Mouse (Mus musculus): Measurements from ENCODE around the gene Treh. TPM values are rescaled to one million over a fixed set of nuclear protein-coding genes. Genes with fewer than 3 reads are reported as not detected.

The Treh gene
- polyA plus RNA-seq, 1 experiment, result not detected

DNA sequence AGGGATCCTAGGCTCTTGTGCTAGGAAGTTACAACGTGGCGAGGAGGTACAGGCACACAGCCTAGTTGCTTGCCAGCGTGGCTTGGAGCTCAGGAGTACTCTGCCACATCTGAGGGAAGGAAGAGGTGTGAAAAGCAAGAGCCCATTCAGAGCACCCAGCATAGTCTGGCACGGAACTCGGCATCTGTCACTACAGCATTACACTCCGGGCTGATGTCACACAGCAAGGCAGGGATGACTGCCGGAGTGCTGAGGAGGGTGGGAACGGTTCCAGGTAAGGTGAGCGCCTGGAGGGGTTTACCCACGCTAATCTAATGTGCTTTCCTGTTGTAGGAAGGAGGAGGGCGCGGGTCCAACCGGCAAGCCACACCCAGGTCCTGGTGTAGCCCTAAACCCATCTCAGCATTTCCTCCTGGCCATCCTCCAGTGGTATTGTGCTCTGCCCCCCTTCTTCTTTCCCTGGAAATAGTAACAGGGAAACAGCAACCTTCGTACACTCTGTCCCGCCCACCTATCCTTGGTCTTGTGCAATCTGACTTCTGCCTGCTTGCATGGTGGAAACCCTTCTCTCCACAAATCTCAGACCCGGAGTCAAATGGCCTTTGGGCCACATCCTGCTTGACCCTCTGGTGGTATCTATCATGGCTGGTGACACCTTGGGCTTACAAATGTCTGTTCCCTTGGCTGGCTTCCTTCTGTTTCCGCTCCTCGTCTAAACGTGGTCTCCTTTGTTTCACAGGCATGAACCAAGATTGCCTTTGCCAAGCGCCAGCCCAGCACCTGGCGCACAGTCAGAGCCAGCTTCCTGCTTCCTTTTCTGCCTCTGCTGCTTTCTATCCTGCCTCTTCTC is 18.9 kb downstream of the Treh start:
- Histone ChIP-seq H3K4me3 (ENCODE audit: insufficient read depth, low read length) (no peak overlapping the region), H3K4me1 (ENCODE audit: control insufficient read depth, insufficient read depth, low read length) (peaks cover 18% of the 10 kb centered on the region), H3K27ac (ENCODE audit: insufficient read depth, low read depth, low read length) (no peak overlapping the region)
- TF ChIP-seq POLR2A (IDR thresholded peaks at IDR 0.05; ENCODE audit: borderline replicate concordance, low read depth, low read length), result no peak
- TF ChIP-seq CTCF (IDR thresholded peaks at IDR 0.05; ENCODE audit: low read depth, low read length), result no peak

DNA sequence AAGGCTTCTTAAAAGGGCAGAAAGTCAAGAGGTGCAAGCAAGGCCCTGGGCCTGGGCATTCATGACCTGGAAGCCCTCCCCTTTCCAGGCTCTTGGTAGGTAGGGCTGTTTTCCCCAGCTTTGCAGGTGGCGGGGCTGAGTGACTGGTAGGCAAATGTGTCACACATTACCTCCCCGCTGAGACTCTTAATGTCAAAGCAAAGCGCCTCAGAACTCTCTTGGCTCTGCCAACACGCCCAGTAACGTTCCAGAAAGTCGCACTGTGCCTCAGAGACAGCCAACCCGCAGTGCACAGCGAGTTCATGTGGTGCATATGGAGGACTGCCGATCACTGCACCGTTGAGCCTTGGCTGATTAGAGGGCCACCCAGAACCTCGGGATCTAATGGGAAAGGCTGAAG is 20.0 kb downstream of the Treh start:
- peaks cover 18% of the 10 kb centered on the region for H3K4me1 ChIP-seq (ENCODE audit: control insufficient read depth, insufficient read depth, low read length)
- no peak for TF ChIP-seq CTCF (IDR thresholded peaks at IDR 0.05; ENCODE audit: low read depth, low read length)
- no peak for TF ChIP-seq POLR2A (IDR thresholded peaks at IDR 0.05; ENCODE audit: borderline replicate concordance, low read depth, low read length)
- H3K4me3 ChIP-seq (ENCODE audit: insufficient read depth, low read length), result no peak overlapping the region
- no peak overlapping the region for H3K27ac ChIP-seq (ENCODE audit: insufficient read depth, low read depth, low read length)

DNA sequence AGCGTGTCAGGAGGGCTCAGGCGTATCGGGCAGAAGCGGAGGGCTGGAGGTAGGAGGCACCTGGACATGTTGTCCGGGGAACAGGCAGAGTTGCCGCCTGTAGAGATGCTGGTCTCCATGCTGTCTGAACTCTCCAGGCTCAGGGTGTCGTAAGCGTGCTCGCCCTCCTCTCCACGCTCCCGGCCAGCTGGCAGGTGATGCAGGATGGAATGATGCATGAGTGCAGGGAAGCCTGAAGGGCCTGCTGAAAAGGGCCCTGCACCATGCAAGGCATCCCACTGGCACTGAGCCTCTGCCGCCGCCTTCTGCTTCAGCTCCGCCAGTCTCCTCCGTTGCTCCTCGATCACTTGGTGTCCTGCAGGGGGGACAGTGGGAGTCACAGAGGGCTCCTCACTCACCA is 24.8 kb downstream of the Treh start:
- H3K4me1 ChIP-seq (ENCODE audit: control insufficient read depth, insufficient read depth, low read length), result no peaks in the 10 kb centered on the region
- H3K27ac ChIP-seq (ENCODE audit: insufficient read depth, low read depth, low read length), result no peak overlapping the region
- no peak for TF ChIP-seq POLR2A (IDR thresholded peaks at IDR 0.05; ENCODE audit: borderline replicate concordance, low read depth, low read length)
- TF ChIP-seq CTCF (IDR thresholded peaks at IDR 0.05; ENCODE audit: low read depth, low read length), result no peak
- no peak overlapping the region for H3K4me3 ChIP-seq (ENCODE audit: insufficient read depth, low read length)

DNA sequence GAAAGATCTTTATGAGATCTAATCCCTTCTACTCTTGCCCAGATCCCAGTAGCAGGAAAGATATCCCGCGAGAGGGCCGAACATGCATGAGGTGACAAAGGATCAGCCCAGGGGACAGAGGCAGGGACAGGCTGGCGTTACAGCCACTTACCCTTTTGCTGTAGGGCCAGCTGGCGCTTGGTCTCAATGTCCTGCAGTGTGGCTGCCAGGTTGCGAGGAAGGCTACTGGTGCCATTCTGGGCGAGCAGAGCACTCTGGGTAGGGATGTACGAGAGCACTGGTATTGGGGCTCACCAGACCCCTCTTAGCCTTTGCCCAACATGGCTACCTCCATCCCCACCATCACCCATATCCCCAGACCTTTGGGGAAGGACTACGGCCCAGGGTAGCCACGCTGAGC is 26.2 kb downstream of the Treh start:
- no peak overlapping the region for H3K4me3 ChIP-seq (ENCODE audit: insufficient read depth, low read length)
- no peaks in the 10 kb centered on the region for H3K4me1 ChIP-seq (ENCODE audit: control insufficient read depth, insufficient read depth, low read length)
- TF ChIP-seq POLR2A (IDR thresholded peaks at IDR 0.05; ENCODE audit: borderline replicate concordance, low read depth, low read length) (no peak), CTCF (IDR thresholded peaks at IDR 0.05; ENCODE audit: low read depth, low read length) (no peak)
- no peak overlapping the region for H3K27ac ChIP-seq (ENCODE audit: insufficient read depth, low read depth, low read length)

DNA sequence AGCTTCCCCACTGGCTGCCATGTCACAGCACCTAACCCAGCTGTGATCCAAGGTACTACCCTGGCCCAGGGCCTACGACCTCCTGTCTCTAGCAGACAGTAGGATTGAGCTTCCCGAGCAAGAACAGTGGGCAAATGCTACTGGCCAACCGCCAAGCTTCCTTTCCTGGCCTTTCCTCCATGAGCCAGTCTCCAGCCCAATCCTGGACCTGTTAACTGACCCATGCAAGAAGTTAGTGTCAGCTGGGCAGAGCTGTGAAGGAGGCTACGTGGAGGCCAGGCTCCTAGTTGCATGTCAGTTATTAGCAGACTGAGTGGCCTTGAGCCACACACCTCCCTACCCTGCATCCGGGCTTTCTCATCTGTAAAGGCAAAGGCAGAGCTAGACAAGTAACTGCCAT is 26.7 kb downstream of the Treh start:
- TF ChIP-seq POLR2A (IDR thresholded peaks at IDR 0.05; ENCODE audit: borderline replicate concordance, low read depth, low read length) (no peak), CTCF (IDR thresholded peaks at IDR 0.05; ENCODE audit: low read depth, low read length) (no peak)
- no peak overlapping the region for H3K4me3 ChIP-seq (ENCODE audit: insufficient read depth, low read length)
- no peaks in the 10 kb centered on the region for H3K4me1 ChIP-seq (ENCODE audit: control insufficient read depth, insufficient read depth, low read length)
- H3K27ac ChIP-seq (ENCODE audit: insufficient read depth, low read depth, low read length), result no peak overlapping the region

DNA sequence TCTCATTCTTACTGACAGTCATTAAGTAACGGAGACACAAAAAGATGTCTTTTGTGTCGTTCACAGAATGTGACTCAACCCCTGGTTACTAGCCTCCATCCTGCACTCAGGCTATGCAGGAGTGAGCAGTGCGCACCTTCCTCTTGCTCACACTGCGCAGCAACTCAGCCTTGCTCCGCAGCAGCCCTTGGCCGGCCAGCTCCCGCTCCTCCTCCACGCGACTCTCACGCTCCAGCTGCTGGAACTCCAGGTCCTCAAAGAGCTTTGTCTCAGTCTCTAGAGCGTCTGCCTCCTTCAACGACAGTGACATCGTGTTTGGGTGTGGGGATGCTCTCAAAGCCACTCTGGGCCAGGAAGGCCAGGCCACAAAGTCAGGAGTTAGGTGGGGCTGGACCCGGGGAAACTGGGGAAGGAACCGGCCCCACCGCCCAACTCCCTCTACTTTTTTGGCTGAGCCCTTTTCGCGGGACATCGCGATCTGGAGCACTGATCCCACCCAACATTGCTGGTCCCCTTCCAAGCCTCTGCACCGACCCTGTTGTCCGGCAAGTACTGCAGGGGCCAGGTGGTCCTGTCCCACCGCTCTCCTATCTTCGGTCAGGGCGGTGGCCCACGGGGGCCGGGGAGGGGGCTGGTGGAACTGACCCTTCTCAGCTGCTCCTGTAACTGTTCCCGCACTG is 34.9 kb downstream of the Treh start:
- TF ChIP-seq CTCF (IDR thresholded peaks at IDR 0.05; ENCODE audit: low read depth, low read length), result no peak
- no peak for TF ChIP-seq POLR2A (IDR thresholded peaks at IDR 0.05; ENCODE audit: borderline replicate concordance, low read depth, low read length)
- Histone ChIP-seq H3K27ac (ENCODE audit: insufficient read depth, low read depth, low read length) (no peak overlapping the region), H3K4me3 (ENCODE audit: insufficient read depth, low read length) (no peak overlapping the region)

DNA sequence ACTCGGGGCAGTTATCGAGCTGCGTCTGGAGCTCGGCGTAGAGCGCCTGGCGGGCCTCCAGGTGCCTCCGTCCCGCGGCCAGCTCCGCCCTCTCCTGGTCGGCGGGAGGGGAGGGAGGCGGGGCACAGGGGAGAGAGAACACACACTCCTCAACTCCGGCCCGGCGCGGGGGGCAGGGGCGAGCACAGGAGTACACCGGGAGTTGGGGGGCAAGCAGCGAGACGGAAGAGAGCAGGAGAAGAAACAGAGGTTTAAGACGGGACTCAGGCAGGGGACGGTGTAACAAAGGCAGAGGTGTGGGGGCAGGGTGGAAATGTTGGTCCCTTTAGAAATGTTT is 35.4 kb downstream of the Treh start:
- Histone ChIP-seq H3K27ac (ENCODE audit: insufficient read depth, low read depth, low read length) (no peak overlapping the region), H3K4me1 (ENCODE audit: control insufficient read depth, insufficient read depth, low read length) (no peaks in the 10 kb centered on the region), H3K4me3 (ENCODE audit: insufficient read depth, low read length) (no peak overlapping the region)
- TF ChIP-seq CTCF (IDR thresholded peaks at IDR 0.05; ENCODE audit: low read depth, low read length) (no peak), POLR2A (IDR thresholded peaks at IDR 0.05; ENCODE audit: borderline replicate concordance, low read depth, low read length) (no peak)

More for the DNA sequence above, 34.9 kb downstream of the Treh start:
- no peaks in the 10 kb centered on the region for H3K4me1 ChIP-seq (ENCODE audit: control insufficient read depth, insufficient read depth, low read length)

DNA sequence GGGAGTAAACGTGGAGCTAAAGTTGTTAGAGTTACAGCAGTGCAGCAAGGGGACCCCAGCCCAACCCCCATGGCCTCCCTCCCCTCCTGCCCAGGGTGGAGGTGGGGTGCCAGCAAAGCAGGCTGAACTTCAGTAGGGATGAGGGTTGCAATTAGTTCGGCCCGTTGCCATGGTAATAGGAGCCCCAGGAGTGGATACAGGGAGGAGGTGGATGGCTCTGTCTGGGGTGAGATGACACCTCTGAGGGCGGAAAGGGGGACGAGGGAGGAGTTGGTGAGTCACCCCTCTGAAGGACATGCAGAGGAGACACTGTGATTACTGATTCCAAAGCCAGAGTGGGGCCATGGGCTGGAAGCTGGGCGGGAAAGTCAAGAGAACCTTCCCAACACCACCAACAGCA is 35.9 kb downstream of the Treh start:
- no peak overlapping the region for H3K4me3 ChIP-seq (ENCODE audit: insufficient read depth, low read length)
- no peaks in the 10 kb centered on the region for H3K4me1 ChIP-seq (ENCODE audit: control insufficient read depth, insufficient read depth, low read length)
- no peak for TF ChIP-seq POLR2A (IDR thresholded peaks at IDR 0.05; ENCODE audit: borderline replicate concordance, low read depth, low read length)
- TF ChIP-seq CTCF (IDR thresholded peaks at IDR 0.05; ENCODE audit: low read depth, low read length), result no peak
- H3K27ac ChIP-seq (ENCODE audit: insufficient read depth, low read depth, low read length), result no peak overlapping the region

DNA sequence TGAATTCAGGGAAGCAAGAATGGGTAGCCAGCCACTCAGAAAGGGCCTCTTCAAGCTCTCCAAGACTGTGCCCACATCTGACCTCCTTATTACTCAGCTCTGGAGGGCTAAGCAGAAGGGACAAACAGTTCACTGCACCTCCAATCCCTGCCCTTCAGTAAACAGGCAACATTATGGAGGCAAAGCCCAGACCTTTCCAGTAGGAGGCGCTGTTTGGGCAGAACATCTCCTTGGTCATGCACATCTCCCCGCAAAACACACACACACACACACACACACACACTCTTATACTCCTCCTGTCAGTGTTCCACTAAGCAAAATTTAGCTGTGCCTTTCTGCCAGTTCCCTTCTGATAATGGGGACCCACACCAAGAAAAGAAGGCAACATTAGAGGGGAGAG is 36.6 kb downstream of the Treh start:
- Histone ChIP-seq H3K4me3 (ENCODE audit: insufficient read depth, low read length) (no peak overlapping the region), H3K4me1 (ENCODE audit: control insufficient read depth, insufficient read depth, low read length) (no peaks in the 10 kb centered on the region), H3K27ac (ENCODE audit: insufficient read depth, low read depth, low read length) (no peak overlapping the region)
- TF ChIP-seq CTCF (IDR thresholded peaks at IDR 0.05; ENCODE audit: low read depth, low read length) (peak; percentile 56), POLR2A (IDR thresholded peaks at IDR 0.05; ENCODE audit: borderline replicate concordance, low read depth, low read length) (no peak)

DNA sequence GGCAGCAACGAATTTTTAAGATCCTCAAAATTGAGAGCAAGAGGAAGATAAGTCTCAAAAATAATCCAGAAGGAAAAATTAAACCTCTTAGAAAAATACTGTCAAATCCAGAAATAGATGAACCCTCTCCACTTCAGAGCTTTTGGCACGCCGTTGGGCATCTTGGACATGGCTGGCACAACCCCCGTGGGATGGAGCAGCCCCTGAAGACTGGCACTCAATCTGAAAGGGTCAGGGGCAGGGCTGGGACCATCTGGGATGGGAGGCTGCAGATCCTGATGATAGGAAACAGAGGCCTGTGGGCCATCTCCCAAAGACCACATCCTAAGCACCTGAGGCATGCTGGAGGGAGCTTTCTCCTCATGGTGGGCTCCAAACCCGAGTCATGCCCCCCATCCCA is 37.2 kb downstream of the Treh start:
- Histone ChIP-seq H3K4me1 (ENCODE audit: control insufficient read depth, insufficient read depth, low read length) (no peaks in the 10 kb centered on the region), H3K4me3 (ENCODE audit: insufficient read depth, low read length) (no peak overlapping the region), H3K27ac (ENCODE audit: insufficient read depth, low read depth, low read length) (no peak overlapping the region)
- TF ChIP-seq CTCF (IDR thresholded peaks at IDR 0.05; ENCODE audit: low read depth, low read length), result no peak
- no peak for TF ChIP-seq POLR2A (IDR thresholded peaks at IDR 0.05; ENCODE audit: borderline replicate concordance, low read depth, low read length)
